Mouse (Mus musculus) large intestine, adult 2 months (tissue): Measurements from ENCODE around the gene Gucy2c. TPM values are rescaled to one million over a fixed set of nuclear protein-coding genes. Genes with fewer than 3 reads are reported as not detected.

Experiments
- DNase-seq: peaks from one replicate; pipeline ENCODE4 v3.0.0-alpha.2; 2012; ENCODE audit warnings: low read depth, low spot score
- WGBS: fragments of 180-500 bp; shearing (Covaris S2); methylation state at CpG from one replicate; pipeline ENCODE4 v1.1.7; 2018; 5-methylcytosine and 5-hydroxymethylcytosine counted together
- polyA plus RNA-seq: library from polyadenylated mRNA; depleted of rRNA; stranded (reverse); fragments of >200 nt; gene quantifications from 2 replicates; pipeline ENCODE4 v1.2.3, GENCODE M21; 2012

Gucy2c gene
- polyA plus RNA-seq, 1 experiment, result 75.9 TPM

DNA sequence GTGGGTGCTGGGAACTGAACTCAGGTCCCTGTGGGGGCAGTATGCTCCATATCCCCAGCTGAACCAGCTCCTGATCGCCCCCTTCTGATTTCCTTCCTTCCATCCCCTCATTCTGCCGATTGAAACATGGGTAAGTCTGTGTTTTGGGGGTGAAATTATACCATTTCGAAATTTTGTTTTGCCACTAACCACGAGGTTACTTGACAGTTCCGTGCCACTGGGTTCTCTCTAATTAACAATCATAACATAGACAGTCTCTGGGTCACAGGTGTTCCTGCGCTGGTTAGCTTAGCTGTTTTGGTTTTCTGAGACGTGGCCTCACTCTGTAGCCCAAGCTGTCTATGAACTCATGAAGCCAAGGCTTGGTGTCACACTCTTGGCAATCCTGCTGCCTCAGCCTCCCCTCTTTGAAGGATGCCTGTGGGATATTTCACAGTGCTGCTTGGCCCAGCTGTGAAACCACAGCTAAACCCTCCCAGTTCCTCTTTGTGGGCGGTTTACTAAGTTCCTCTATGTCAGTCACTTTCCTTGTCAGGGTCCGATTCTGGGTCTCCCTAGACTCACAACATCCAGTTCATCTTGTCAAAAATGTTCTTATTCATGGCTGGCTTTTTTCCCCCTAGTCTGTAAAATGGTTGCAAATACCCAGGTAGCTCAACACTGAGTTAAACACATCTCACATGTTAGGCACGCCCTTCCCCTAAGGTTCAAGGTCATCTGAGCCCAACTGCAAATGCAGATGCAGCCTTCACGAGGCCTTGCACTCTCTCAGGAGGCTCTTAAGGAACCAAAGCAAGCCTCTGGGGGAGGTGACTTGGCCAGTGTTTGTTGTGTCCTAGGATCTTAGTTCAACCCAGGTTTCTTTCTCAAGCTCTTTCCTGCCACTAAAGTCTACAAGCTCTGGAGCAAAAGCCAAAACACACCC lies 97.9 kb downstream of the Gucy2c start:
- no peak for DNase-seq
- WGBS, result 82% methylated on average over 11 of the region's 11 CpGs

DNA sequence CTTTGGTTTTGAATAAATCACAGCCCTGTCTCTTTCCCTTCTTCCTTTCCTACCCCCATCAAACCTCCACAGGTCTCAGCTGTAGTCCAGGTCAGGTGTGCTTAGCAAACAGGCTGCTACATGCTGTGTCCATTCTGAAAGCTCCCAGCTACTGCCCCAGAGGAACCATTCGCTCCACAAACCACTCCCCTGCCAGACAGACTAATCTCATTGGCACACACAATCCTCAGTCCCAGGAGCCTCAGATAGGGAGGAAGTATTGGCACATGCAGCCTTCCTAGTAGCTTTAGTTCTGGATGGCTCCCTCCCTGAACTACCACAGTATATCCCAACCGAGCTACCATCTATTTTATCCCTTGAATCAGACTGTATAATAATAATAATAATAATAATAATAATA lies 102.2 kb downstream of the Gucy2c start:
- 40% methylated on average over 2 of the region's 2 CpGs for WGBS
- DNase-seq, result no peak

DNA sequence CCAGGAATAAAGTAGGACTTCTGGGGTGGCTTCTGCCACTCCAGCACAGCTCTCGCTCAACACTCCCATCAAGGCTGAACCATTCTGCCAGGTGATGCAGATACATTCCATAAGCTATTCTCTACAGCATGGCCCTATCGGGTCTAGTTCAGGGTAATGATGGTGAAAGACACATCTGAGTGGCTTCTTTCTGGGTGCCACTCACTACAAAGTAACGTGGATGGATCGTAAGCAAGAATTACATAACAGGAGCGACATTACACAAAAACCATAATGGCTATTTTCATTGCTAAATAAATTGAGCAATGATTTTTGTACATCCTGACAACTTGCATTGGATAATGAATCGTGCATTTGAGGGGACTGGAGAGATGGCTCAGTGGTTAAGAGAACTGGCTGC lies 106.6 kb downstream of the Gucy2c start:
- 92% methylated on average over 6 of the region's 6 CpGs for WGBS
- DNase-seq, result no peak

DNA sequence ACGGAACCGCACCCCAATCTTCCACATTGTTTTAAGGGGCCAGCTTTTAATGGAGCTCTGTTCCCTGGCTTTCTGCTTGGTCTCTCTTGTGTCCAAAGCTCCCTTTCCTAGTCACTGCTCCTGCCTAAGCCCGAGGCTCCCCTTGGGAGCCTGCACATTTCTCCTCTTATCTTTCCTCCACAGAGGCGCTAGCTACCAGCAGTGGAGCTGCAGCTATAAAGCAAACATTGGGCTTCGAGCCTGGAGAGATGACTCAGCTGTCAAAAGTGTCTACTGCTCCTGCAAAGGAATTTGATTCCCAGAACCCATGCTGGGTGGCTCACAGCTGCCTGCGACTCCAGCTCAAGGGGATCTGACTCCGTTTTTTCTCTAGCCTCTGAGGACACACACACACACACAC lies 109.1 kb downstream of the Gucy2c start:
- no peak for DNase-seq
- 42% methylated on average over 7 of the region's 7 CpGs for WGBS

DNA sequence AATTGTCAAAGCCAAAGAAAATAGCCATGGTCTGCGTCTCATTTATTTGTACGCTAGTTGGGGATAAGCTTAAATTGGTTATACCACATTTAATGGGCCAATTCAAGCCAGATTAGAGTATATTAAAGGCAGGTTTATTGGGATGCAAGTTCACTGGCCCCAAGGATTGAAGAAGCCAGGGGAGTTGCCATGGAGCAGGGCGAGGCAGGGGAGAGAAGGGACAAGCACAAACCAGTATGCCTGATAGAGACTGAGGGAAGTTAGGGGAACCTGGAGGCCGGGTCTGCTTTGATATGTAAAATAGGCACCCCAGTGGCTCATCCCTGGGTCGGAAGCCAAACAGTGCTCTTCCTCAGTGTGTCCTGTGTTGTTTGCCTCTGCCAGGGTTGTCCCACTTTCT lies 112.3 kb downstream of the Gucy2c start:
- WGBS, result 54% methylated on average over 5 of the region's 5 CpGs
- DNase-seq, result peak; percentile 51

DNA sequence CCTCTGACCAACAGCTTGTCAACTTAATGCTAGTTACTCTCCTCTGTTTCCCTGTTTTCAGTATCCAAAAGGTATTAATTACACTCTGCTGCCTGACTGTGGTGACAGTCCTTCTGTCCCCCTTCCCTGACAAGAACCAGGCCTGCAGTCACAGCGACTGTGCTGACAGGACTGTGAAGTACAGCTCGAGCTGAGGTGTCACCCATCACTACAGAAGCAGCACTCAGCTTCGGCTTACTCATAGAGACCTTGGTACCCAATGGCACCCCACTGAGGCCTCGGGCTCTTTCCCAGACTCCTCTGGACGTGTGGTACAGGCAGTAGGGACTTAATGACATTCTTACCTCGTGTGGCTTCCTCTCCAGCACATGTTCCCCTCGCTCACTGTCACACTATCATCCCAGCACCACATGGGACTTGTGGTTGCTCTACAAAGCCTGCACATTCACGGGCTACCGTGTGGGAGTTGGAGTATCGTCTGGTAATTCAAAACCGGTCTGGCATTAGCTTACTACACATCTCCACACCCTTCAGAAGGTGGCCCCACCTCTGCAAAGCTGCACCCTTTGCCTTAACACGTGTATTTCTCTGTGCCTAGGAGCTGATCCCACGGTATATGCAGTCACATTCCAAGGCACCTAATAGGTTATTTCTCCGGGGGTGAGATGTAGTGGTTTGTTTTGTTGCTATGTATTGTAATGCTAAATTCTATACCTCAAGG lies 113.1 kb downstream of the Gucy2c start:
- WGBS, result 39% methylated on average over 14 of the region's 14 CpGs
- peak; percentile 37 for DNase-seq

DNA sequence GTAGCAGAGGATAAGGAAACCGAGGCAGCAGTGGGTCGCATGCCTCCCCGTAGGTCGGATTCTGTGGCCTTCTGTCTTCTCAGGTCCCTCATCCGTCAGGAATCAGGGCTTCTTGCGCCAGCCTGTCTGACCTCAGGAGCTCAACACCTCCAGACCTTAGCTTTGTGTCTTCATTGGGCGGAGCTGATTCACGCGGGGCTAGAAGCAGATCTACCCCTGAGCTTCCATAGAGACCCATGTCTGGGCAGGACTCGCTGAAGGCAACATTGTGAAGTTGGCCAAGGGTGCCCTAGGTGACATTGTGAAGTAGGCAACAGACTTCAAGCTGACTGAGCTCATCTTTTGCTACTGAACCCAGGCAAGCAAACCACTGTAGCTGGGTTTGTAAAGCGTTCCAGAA lies 119.5 kb downstream of the Gucy2c start:
- DNase-seq, result no peak
- 54% methylated on average over 11 of the region's 11 CpGs for WGBS

DNA sequence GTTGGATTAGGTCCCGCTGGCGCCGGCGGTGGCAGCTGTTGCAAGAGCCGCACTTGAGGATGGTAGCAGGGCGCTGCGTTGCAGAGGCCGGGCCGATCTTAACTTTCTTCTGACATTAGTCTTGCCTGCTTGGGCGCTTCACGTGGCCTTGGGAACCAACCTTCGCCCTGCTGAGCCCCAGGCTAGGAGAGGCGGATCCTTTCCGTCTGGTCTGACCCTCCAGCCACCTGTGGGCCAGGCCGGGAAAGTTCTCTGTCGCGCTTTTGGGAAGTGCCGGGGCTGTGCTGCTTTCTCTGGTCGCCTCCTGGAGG lies 119.9 kb downstream of the Gucy2c start, which contains the start of gene Plbd1:
Gene Plbd1 (minus strand): TSS at position 223 of the 311 bp plus-strand sequence.
- no peak for DNase-seq
- WGBS, result 6% methylated on average over 19 of the region's 19 CpGs

DNA sequence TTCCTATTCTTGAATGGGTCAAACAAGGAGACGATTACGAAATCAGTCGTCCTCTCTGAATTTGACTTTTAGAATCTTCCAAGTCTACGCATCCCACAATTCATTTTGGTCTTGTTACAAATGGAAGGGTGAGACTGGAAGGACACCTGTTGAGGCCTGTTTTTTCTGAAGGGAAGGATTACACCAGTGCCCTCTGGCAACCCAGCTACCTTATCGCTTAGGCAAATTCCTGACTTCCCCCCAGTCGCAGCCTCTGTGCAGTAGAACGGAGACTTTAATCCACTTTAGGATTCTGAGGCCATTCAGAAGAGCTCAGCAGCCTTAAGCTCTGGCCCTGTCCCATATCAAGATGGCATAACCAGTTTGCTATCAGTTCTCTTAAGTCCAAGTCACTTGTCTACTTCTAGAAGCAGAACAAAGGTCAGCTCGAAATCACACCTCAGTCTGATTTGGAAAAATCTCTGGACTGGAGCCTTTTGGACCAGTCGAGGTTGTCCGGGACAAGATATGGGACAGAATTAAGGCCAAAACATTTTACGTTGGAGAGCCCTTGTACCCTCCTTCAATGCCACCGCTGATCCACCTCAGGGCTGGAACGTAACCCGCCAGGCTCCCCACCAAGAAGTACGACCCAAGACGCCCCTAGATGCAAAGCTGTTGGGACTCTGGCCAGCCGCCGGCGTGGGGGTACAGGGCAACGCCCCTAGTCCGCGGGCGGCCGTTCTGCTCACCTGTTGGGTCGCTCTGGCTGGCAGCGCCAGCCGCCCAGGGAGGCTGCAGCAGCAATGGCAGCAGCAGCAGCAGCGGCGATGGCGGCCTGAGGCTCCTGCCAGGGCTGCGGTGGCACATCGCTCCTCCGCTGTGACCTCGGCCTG lies 120.5 kb downstream of the Gucy2c start:
- 30% methylated on average over 34 of the region's 34 CpGs for WGBS
- DNase-seq, result no peak

DNA sequence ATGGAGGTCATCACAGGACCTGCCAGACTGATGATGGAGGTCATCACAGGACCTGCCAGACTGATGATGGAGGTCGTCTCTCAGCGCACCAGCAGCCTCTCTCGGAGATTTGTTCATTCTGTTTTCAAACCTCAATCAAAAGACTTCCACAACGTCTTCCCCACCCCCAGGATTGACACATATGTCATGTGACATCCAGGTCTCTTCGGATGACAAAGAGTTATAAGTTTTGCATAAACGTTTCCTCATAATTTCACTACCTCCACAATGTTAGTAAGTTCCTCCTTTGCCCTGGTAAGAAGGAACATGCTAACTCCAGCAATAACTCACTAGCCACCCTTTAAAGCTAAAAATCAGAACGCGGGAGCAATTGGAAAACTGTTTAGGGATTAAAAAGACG lies 122.3 kb downstream of the Gucy2c start:
- DNase-seq, result no peak
- 90% methylated on average over 9 of the region's 9 CpGs for WGBS

DNA sequence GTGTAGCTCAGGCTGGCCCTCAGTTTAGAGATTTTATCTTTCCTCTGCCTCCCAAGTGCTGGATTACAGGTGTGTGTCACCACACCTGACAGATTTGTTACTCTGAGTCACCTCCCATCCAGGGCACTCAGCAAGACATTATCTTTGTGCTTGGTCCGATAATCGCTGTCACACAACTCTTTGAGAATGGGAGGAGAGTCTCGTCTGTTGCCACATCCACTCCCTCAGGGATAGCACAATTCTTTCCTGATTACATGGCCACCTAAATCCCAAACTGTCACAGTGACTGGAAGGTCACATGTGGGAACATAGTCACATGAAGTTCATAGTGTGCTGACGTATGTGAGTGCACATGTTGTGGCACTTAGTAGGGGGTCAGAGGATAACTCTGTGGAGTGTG lies 123.3 kb downstream of the Gucy2c start:
- no peak for DNase-seq
- WGBS, result 56% methylated on average over 4 of the region's 4 CpGs

DNA sequence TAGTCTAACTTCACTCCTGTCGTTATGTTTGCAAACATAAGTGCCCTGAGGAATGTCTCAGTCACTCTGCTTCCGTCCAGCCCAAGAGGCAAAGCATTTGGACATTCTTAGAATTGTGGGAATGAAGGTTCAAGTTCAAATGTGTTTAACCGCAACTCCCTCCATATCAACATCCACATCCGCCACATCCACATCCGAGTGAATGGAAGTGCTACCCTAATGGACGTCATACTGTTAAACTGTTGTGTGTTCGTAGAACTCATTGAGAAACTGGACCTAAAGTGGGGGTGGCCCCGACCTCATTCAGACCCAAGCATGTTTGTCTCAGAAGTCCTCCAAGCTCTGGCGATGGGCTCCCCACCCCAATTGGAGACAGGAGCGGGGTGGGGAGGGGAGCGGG lies 125.8 kb downstream of the Gucy2c start:
- WGBS, result 81% methylated on average over 11 of the region's 11 CpGs
- no peak for DNase-seq

DNA sequence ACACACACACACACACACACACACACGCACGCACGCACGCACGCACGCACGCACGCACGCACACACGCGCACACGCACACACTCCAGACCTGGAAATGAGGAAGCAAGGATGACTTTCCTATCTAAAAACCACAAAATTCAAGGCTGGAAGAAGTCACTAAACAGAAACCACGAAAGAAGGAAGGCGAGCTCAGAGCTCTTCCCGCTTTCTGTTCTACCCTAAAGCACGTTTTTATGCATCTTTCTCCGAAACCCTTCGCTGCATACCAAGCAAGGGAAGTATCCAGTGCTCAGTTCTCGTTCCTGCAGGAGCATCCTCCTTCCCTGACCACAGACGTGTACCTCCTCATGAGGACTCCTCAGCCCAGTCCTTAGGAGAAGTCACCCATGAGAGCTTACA lies 127.1 kb downstream of the Gucy2c start:
- WGBS, result 95% methylated on average over 20 of the region's 20 CpGs
- no peak for DNase-seq

DNA sequence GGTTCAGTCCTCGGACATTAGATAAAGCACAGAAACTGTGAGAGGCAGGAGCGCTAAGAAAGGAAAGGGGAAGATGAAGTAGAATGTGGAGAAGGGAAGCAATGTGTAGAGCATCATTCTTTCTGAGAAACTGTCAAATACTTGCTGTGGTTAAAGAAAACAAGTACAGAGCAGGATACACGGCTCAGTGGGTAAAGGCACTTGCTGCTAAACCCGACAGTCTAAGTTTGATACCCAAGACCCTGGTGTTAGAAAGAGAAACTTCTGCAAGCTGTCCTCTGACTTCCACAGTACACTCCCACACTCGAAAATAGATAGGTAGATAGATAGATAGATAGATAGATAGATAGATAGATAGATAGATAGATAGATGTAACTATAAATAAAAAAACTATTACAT lies 128.2 kb downstream of the Gucy2c start:
- WGBS, result 70% methylated on average over 5 of the region's 5 CpGs
- DNase-seq, result no peak

DNA sequence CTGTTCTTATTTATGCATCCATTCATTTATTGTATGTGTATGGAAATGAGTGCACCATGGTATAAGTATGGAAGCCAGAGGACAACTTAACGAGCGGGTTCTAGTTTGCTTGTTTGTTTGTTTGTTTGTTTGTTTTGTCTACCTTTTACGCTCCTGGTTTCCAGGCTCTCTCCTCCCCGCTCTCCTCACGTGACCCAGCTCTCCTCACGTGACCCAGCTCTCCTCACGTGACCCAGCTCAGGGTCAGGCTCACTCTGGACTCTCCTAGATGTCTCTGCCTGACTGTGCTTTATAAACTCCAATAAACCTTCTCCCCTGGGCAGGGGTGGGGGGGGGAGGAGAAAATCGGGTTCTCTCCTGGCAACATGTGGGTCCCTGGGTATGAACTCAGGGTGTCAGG lies 130.9 kb downstream of the Gucy2c start:
- DNase-seq, result no peak
- 94% methylated on average over 8 of the region's 8 CpGs for WGBS

DNA sequence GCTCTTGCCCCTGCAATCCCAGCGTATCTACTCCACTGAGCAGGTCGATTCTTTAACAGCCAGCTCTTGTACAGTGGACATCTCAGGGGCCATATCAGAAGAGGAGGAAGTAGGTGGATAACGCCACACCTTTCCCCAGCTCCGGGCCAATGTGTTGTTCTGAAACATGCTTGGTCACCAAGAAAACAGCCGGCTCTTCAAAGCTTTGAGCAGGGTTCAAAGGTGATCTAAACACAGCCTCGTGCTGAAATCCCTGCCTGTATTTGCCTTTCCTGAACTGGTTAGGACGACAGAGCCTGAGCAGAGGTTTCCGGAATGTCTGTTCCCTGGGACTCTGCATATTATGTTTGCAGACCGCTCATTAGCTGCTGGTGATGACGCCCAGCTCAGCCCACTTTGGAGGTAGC lies 134.1 kb downstream of the Gucy2c start:
- WGBS, result 26% methylated on average over 10 of the region's 10 CpGs
- DNase-seq, result peak; percentile 92
